Mouse (Mus musculus) hindlimb bud, embryonic 11.5 days (tissue): ENCODE data around the gene Siglec1.
"Not testable (repeated sequence)": the region's sequence is repeated elsewhere in the genome, so short reads cannot be mapped to it uniquely, and the experiment has no call there.

Source experiments
- DNase-seq: peaks from one replicate; pipeline ENCODE4 v3.0.0-alpha.2; 2012; ENCODE audit warnings: low read depth, low spot score; ENCODE audit errors: extremely low spot score

Gene Siglec1

GRCm38 (mm10) chr2:131053851-131054645 lies 32.5 kb downstream of the Siglec1 start:
- DNase-seq: no peak

GRCm38 (mm10) chr2:131052862-131053418 lies 33.6 kb downstream of the Siglec1 start:
- DNase-seq: no peak

- no peak for DNase-seq
These were observed 34.5 kb downstream of the Siglec1 start for GRCm38 (mm10) chr2:131052043-131052442.

GRCm38 (mm10) chr2:131046025-131046424 lies 40.5 kb downstream of the Siglec1 start:
- DNase-seq: no peak

- no peak for DNase-seq
These were observed 41.4 kb downstream of the Siglec1 start for GRCm38 (mm10) chr2:131044989-131045720.

- DNase-seq: no peak
These were observed 42.2 kb downstream of the Siglec1 start for GRCm38 (mm10) chr2:131044354-131044852.

GRCm38 (mm10) chr2:131042988-131043387 lies 43.6 kb downstream of the Siglec1 start, which contains the start of gene Gfra4:
TSS of gene Gfra4 (minus strand) at chr2:131043088.
- DNase-seq: no peak

GRCm38 (mm10) chr2:131040854-131041825 lies 45.4 kb downstream of the Siglec1 start:
- DNase-seq: no peak

- DNase-seq: no peak
These were observed 47.9 kb downstream of the Siglec1 start for GRCm38 (mm10) chr2:131038675-131039074.

GRCm38 (mm10) chr2:131038197-131038596 lies 48.4 kb downstream of the Siglec1 start:
- no peak for DNase-seq

GRCm38 (mm10) chr2:131037226-131037990 lies 49.2 kb downstream of the Siglec1 start:
- no peak for DNase-seq

GRCm38 (mm10) chr2:131036757-131037156 lies 49.8 kb downstream of the Siglec1 start:
- DNase-seq: no peak

- DNase-seq: no peak
These were observed 50.2 kb downstream of the Siglec1 start for GRCm38 (mm10) chr2:131036343-131036742.

- not testable (repeated sequence) for DNase-seq
These were observed 55.2 kb downstream of the Siglec1 start for GRCm38 (mm10) chr2:131031406-131031805.

GRCm38 (mm10) chr2:131030998-131031397 lies 55.6 kb downstream of the Siglec1 start:
- no peak for DNase-seq

- DNase-seq: no peak
These were observed 56.0 kb downstream of the Siglec1 start for GRCm38 (mm10) chr2:131030561-131030960.

GRCm38 (mm10) chr2:131029065-131029935 lies 57.3 kb downstream of the Siglec1 start:
- no peak for DNase-seq

- DNase-seq: no peak
These were observed 59.6 kb downstream of the Siglec1 start for GRCm38 (mm10) chr2:131026941-131027340.

- no peak for DNase-seq
These were observed 61.3 kb downstream of the Siglec1 start for GRCm38 (mm10) chr2:131025230-131025629.
